Mouse (Mus musculus): ENCODE results near the gene H2-Aa.

DNA sequence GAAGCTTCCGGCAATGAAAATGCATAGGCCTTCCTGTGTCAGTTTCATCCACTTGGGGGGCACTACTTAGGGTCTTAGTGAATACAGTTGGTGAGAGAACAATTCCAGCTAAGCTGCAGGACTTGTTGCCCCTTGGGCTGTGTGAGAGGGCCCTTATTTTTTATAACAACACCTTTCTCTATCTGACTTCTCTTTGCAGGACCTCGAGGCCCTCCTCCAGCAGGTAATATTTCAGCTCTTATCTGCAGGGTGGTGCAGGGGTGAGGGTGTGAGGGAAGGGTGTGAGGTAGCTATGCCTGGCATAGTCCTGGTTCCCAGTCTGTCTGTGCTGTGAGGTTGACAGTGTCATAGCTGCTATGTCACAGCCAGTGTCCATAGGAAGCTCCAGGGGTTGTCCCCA lies 19.4 kb downstream of the H2-Aa start:
- TF ChIP-seq CTCF (IDR thresholded peaks at IDR 0.05; ENCODE audit: borderline replicate concordance, insufficient read depth, low read length) (no peak), POLR2A (IDR thresholded peaks at IDR 0.05; ENCODE audit: low read depth, low read length) (no peak)

Data from embryonic fibroblast, embryonic 13.5 days (primary cell).